Mouse (Mus musculus) small intestine, adult 2 months (tissue): Measurements from ENCODE around the gene Olfr69.
"Not testable (repeated sequence)": the region's sequence is repeated elsewhere in the genome, so short reads cannot be mapped to it uniquely, and the experiment has no call there.

Experiments
- CTCF ChIP-seq: fragments of 200-500 bp; IDR thresholded peaks from 2 replicates; pipeline ENCODE4 v1.5.1; 2012; ENCODE audit warnings: low read depth, mild to moderate bottlenecking, control low read depth, inconsistent platforms, low read length, moderate library complexity, mixed read lengths; ENCODE audit not compliant: insufficient replicate concordance, insufficient read length; ENCODE audit errors: extremely low read depth
- POLR2A ChIP-seq: fragments of 200-500 bp; IDR thresholded peaks from 2 replicates; pipeline ENCODE4 v1.6.1; 2012; ENCODE audit warnings: low read depth, mild to moderate bottlenecking, control low read depth, inconsistent platforms, low read length, moderate library complexity

GRCm38 (mm10) chr7:103762212-103762611, 9.2 kb downstream of the Olfr69 start:
- not testable (repeated sequence) for TF ChIP-seq CTCF, POLR2A
